Mouse (Mus musculus): ENCODE results near the gene Sel1l3. TPM values are rescaled to one million over a fixed set of nuclear protein-coding genes. Genes with fewer than 3 reads are reported as not detected.

Sel1l3 gene
- total and polyA plus RNA-seq, 3 experiments: 0.28 to 0.76 (median 0.34) TPM

DNA sequence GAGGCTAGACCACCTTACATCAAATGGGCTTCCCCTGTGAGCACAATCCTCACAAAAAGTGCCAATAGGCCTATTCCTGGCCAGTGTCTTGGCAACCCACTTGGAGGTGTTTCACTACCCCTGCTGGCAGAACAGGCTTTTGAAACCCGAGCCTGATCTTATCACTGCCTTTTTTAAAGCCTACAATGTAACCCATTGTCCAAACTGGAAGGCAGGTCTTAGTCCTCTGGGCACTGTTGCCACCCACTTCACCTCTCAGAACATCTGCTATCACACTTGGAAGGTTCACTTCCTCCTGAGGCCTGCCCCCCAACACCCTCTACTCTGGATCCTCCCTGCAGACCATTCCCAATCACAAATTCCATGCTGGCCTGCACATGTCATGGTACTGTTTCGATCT is 27.4 kb upstream of the Sel1l3 start:
- dilution Hi-C loops (cut with MboI; ENCODE audit: extremely low pct_ligation_motif_present, extremely low pct_unique_long_range_greater_than_20kb, low sequenced_read_pairs): no loop called here
- H3K27ac ChIP-seq (ENCODE audit: insufficient read depth, low read depth): no peak overlapping the region
- H3K27me3 ChIP-seq (replicated peaks): no peaks in the 10 kb centered on the region
- H3K79me2 ChIP-seq (replicated peaks; ENCODE audit: control insufficient read depth, extremely low read depth, insufficient read depth, poor library complexity, severe bottlenecking): no peaks in the 10 kb centered on the region
- H3K4me1 ChIP-seq (ENCODE audit: control insufficient read depth in 1 of 2, insufficient read depth in 2 of 2): peaks cover 4 to 24% of the 10 kb centered on the region in 2 experiments; a peak in 3 of 4 replicates
- no peak for TF ChIP-seq BHLHE40 (IDR thresholded peaks at IDR 0.05; ENCODE audit: low read depth, low read length)
- TF ChIP-seq USF1 (IDR thresholded peaks at IDR 0.05; ENCODE audit: low read depth, low read length): no peak
- no peak for TF ChIP-seq KAT2A (IDR thresholded peaks at IDR 0.05; ENCODE audit: insufficient replicate concordance, low read length)
- TF ChIP-seq POLR2A (IDR thresholded peaks at IDR 0.05; ENCODE audit: low read depth, low read length): no peak
- no peak overlapping the region for H3K4me3 ChIP-seq (replicated peaks in 1 of 3; ENCODE audit: low read depth in 2 of 3, low read length in 2 of 3, poor library complexity in 1 of 3)
- DNase-seq (ENCODE audit: extremely low read depth): no peak
- H3K9ac ChIP-seq (ENCODE audit: insufficient read depth, low read depth): no peak overlapping the region
- in situ Hi-C loops (cut with MboI; ENCODE audit: low pct_ligation_motif_present, low pct_unique_long_range_greater_than_20kb, low sequenced_read_pairs): no loop called here
- no peaks in the 10 kb centered on the region for H3K36me3 ChIP-seq (replicated peaks in 1 of 2; ENCODE audit: control insufficient read depth in 1 of 2, insufficient read depth in 1 of 2, low read length in 1 of 2)
- H3K9me3 ChIP-seq (replicated peaks; ENCODE audit: low read length): no peaks in the 10 kb centered on the region
- no peak overlapping the region for H3K4me2 ChIP-seq (ENCODE audit: insufficient read depth, low read depth, poor library complexity, severe bottlenecking)

DNA sequence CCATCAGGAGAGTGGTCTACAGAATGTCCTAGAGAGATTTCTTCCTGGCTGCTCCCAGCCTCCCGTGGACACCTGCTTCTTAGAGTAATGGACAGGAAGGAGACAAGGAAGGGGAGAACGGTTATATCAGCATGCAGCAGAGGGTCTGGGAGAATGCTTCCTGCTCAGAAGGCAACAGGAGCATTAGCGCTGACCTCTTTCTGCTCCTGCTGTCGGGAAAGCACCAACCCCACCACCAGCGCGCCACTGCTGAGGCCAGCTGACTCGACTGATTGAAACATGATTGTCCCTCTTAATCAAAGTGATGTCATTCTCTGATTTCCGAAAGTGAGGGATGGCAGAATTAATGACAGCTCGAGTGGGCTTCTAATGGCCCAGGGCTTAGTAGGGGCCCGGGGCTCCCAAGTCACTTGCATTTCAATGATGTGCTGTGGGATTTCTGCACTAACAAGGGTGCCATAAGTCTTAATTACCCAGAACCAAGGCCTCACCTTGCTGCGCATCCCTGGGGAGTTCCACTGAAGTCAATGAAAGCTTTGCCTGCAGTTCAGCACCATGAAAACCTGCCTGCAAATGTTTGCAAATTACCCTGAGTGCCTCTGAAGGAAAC is 26.2 kb upstream of the Sel1l3 start:
- in situ Hi-C loops (cut with MboI; ENCODE audit: low pct_ligation_motif_present, low pct_unique_long_range_greater_than_20kb, low sequenced_read_pairs) (no loop called here), dilution Hi-C loops (cut with MboI; ENCODE audit: extremely low pct_ligation_motif_present, extremely low pct_unique_long_range_greater_than_20kb, low sequenced_read_pairs) (no loop called here)
- Histone ChIP-seq H3K79me2 (replicated peaks; ENCODE audit: control insufficient read depth, extremely low read depth, insufficient read depth, poor library complexity, severe bottlenecking) (no peaks in the 10 kb centered on the region), H3K36me3 (replicated peaks in 1 of 2; ENCODE audit: control insufficient read depth in 1 of 2, insufficient read depth in 1 of 2, low read length in 1 of 2) (no peaks in the 10 kb centered on the region), H3K4me3 (replicated peaks in 1 of 3; ENCODE audit: low read depth in 2 of 3, low read length in 2 of 3, poor library complexity in 1 of 3) (no peak overlapping the region), H3K27me3 (replicated peaks) (no peaks in the 10 kb centered on the region), H3K9ac (ENCODE audit: insufficient read depth, low read depth) (no peak overlapping the region), H3K27ac (ENCODE audit: insufficient read depth, low read depth) (no peak overlapping the region), H3K4me2 (ENCODE audit: insufficient read depth, low read depth, poor library complexity, severe bottlenecking) (no peak overlapping the region), H3K9me3 (replicated peaks; ENCODE audit: low read length) (no peaks in the 10 kb centered on the region), H3K4me1 (ENCODE audit: control insufficient read depth in 1 of 2, insufficient read depth in 2 of 2) (peaks cover 6 to 32% of the 10 kb centered on the region in 2 experiments)
- TF ChIP-seq ELF1 (IDR thresholded peaks at IDR 0.05; ENCODE audit: low read depth, low read length): no peak
- no peak for TF ChIP-seq GABPA (IDR thresholded peaks at IDR 0.05; ENCODE audit: insufficient replicate concordance, low read depth, low read length)
- TF ChIP-seq BHLHE40 (IDR thresholded peaks at IDR 0.05; ENCODE audit: low read depth, low read length): no peak
- TF ChIP-seq MAX (IDR thresholded peaks at IDR 0.05; ENCODE audit: low read length): no peak
- no peak for TF ChIP-seq TCF12 (IDR thresholded peaks at IDR 0.05; ENCODE audit: low read depth, low read length)
- TF ChIP-seq CTCF (conservative IDR thresholded peaks at IDR 0.05 in 1 of 2, IDR thresholded peaks at IDR 0.05 in 1 of 2; ENCODE audit: low read depth in 2 of 2, low read length in 2 of 2): no peak
- TF ChIP-seq NRF1 (IDR thresholded peaks at IDR 0.05; ENCODE audit: low read depth, low read length): no peak
- no peak for TF ChIP-seq JUND (conservative IDR thresholded peaks at IDR 0.05; ENCODE audit: low read depth, low read length)
- TF ChIP-seq ZNF384 (IDR thresholded peaks at IDR 0.05; ENCODE audit: low read depth, low read length): no peak
- TF ChIP-seq JUN (IDR thresholded peaks at IDR 0.05; ENCODE audit: insufficient read depth, low read depth, low read length): no peak
- TF ChIP-seq POLR2A (IDR thresholded peaks at IDR 0.05; ENCODE audit: low read depth, low read length): no peak
- TF ChIP-seq PAX5 (IDR thresholded peaks at IDR 0.05; ENCODE audit: low read length): no peak
- no peak for TF ChIP-seq SIN3A (IDR thresholded peaks at IDR 0.05; ENCODE audit: low read length)
- TF ChIP-seq POLR2AphosphoS2 (IDR thresholded peaks at IDR 0.05; ENCODE audit: low read depth, low read length): no peak
- TF ChIP-seq E2F4 (IDR thresholded peaks at IDR 0.05; ENCODE audit: insufficient replicate concordance, low read depth, low read length): no peak
- TF ChIP-seq MAZ (IDR thresholded peaks at IDR 0.05; ENCODE audit: low read depth, low read length): no peak
- no peak for DNase-seq (ENCODE audit: extremely low read depth)

Data from CH12.LX (cell line).